Mouse (Mus musculus): Measurements from ENCODE around the gene Cacng1. TPM values are rescaled to one million over a fixed set of nuclear protein-coding genes. Genes with fewer than 3 reads are reported as not detected.

The Cacng1 gene
- polyA plus RNA-seq, 1 experiment from 2014 or later: not detected

GRCm38 (mm10) chr11:107655538-107655937 lies 60.8 kb downstream of the Cacng1 start:
- Histone ChIP-seq H3K9ac (ENCODE audit: low read length) (no peak overlapping the region), H3K27ac (ENCODE audit: low read depth) (no peak overlapping the region), H3K9me3 (ENCODE audit: control insufficient read depth, low read length) (no peaks in the 10 kb centered on the region), H3K36me3 (ENCODE audit: control insufficient read depth, insufficient read depth, low read length) (peaks cover 28% of the 10 kb centered on the region), H3K4me3 (ENCODE audit: low read depth, low read length) (no peak overlapping the region), H3K27me3 (replicated peaks; ENCODE audit: control insufficient read depth, insufficient read depth, low read length) (no peaks in the 10 kb centered on the region), H3K4me2 (ENCODE audit: low read length) (no peak overlapping the region), H3K4me1 (replicated peaks; ENCODE audit: control insufficient read depth, insufficient read depth, low read length) (peaks cover 2% of the 10 kb centered on the region; the same call in 1 of the 2 replicates)
- WGBS: 94% methylated on average over 4 of the region's 4 CpGs
- ATAC-seq (replicated peaks; ENCODE audit: low FRiP score, low TSS enrichment, low read depth) (no peak), DNase-seq (ENCODE audit: low spot score) (no peak)

Other genes with a start within 250 kb of the Cacng1 start
- 18.2 and 22.1 TPM in 2 replicates for gene Pitpnc1, start 245.8 kb downstream of the Cacng1 start, polyA plus RNA-seq (2014; fragmentation: Nextera tagmentation; extraction: Ambion mirVana)
- gene Psmd12, start 237.0 kb downstream of the Cacng1 start, polyA plus RNA-seq (2014; fragmentation: Nextera tagmentation; extraction: Ambion mirVana): 172 and 186 TPM in 2 replicates
- 22.2 and 22.6 TPM in 2 replicates for gene Helz, start 168.6 kb downstream of the Cacng1 start, polyA plus RNA-seq (2014; fragmentation: Nextera tagmentation; extraction: Ambion mirVana)
- gene Cacng4, start 78.0 kb upstream of the Cacng1 start, polyA plus RNA-seq (2014; fragmentation: Nextera tagmentation; extraction: Ambion mirVana): 7.7 and 9.5 TPM in 2 replicates
- 0.43 and 0.55 TPM in 2 replicates for gene Cacng5, start 198.5 kb upstream of the Cacng1 start, polyA plus RNA-seq (2014; fragmentation: Nextera tagmentation; extraction: Ambion mirVana)

Data from intestine, embryonic 14.5 days (tissue).